Mouse (Mus musculus): Measurements from ENCODE around the gene Camkmt.

- no peak for TF ChIP-seq ZNF384 (IDR thresholded peaks at IDR 0.05; ENCODE audit: low read depth, low read length)
- no peak for TF ChIP-seq ZC3H11A (IDR thresholded peaks at IDR 0.05; ENCODE audit: borderline replicate concordance, low read depth, low read length)
These were observed 263.3 kb downstream of the Camkmt start for GRCm38 (mm10) chr17:85353636-85354035.

All from ES-E14 (cell line).